Mouse (Mus musculus): ENCODE measurements around the gene Hjurp. TPM values are rescaled to one million over a fixed set of nuclear protein-coding genes. Genes with fewer than 3 reads are reported as not detected.

Hjurp gene
- polyA plus RNA-seq, 1 experiment from 2014 or later, result 135 TPM

GRCm38 (mm10) chr1:88254793-88255465 is 22.5 kb downstream of the Hjurp start:
- no peak for DNase-seq (ENCODE audit: low spot score, missing footprints)
- Histone ChIP-seq H3K27ac (ENCODE audit: low read depth, low read length) (no peak overlapping the region), H3K4me2 (no peak overlapping the region), H3K9me3 (ENCODE audit: control insufficient read depth, low read length) (peaks cover 83% of the 10 kb centered on the region), H3K4me3 (ENCODE audit: low read depth, low read length) (no peak overlapping the region), H3K9ac (ENCODE audit: low read length) (no peak overlapping the region), H3K27me3 (ENCODE audit: control insufficient read depth, insufficient read depth, low read length) (no peaks in the 10 kb centered on the region), H3K36me3 (ENCODE audit: control insufficient read depth, insufficient read depth, low read length) (peaks cover under 1% of the 10 kb centered on the region; the same call in 1 of the 2 replicates), H3K4me1 (ENCODE audit: control insufficient read depth, insufficient read depth, low read length) (no peaks in the 10 kb centered on the region)
- WGBS, result 89% methylated on average over 12 of the region's 12 CpGs
- no peak for ATAC-seq (ENCODE audit: low FRiP score)

- Histone ChIP-seq H3K9ac (ENCODE audit: low read length) (no peak overlapping the region), H3K4me2 (no peak overlapping the region), H3K4me1 (ENCODE audit: control insufficient read depth, insufficient read depth, low read length) (no peaks in the 10 kb centered on the region), H3K9me3 (ENCODE audit: control insufficient read depth, low read length) (peaks cover 94% of the 10 kb centered on the region), H3K36me3 (ENCODE audit: control insufficient read depth, insufficient read depth, low read length) (no peaks in the 10 kb centered on the region), H3K27me3 (ENCODE audit: control insufficient read depth, insufficient read depth, low read length) (no peaks in the 10 kb centered on the region), H3K27ac (ENCODE audit: low read depth, low read length) (no peak overlapping the region), H3K4me3 (ENCODE audit: low read depth, low read length) (no peak overlapping the region)
- DNase-seq (ENCODE audit: low spot score, missing footprints), result no peak
- WGBS, result 72% methylated on average over 6 of the region's 6 CpGs
- ATAC-seq (ENCODE audit: low FRiP score), result no peak
These were observed 23.9 kb downstream of the Hjurp start for GRCm38 (mm10) chr1:88253540-88253939.

- Histone ChIP-seq H3K36me3 (ENCODE audit: control insufficient read depth, insufficient read depth, low read length) (no peaks in the 10 kb centered on the region), H3K27me3 (ENCODE audit: control insufficient read depth, insufficient read depth, low read length) (no peaks in the 10 kb centered on the region), H3K4me1 (ENCODE audit: control insufficient read depth, insufficient read depth, low read length) (no peaks in the 10 kb centered on the region), H3K4me3 (ENCODE audit: low read depth, low read length) (no peak overlapping the region), H3K9ac (ENCODE audit: low read length) (no peak overlapping the region), H3K27ac (ENCODE audit: low read depth, low read length) (no peak overlapping the region), H3K4me2 (no peak overlapping the region), H3K9me3 (ENCODE audit: control insufficient read depth, low read length) (peaks cover 95% of the 10 kb centered on the region)
- no peak for DNase-seq (ENCODE audit: low spot score, missing footprints)
- 75% methylated on average over 8 of the region's 8 CpGs for WGBS
- ATAC-seq (ENCODE audit: low FRiP score), result no peak
These were observed 24.3 kb downstream of the Hjurp start for GRCm38 (mm10) chr1:88253106-88253505.

GRCm38 (mm10) chr1:88250023-88250422 is 27.4 kb downstream of the Hjurp start:
- Histone ChIP-seq H3K4me1 (ENCODE audit: control insufficient read depth, insufficient read depth, low read length) (no peaks in the 10 kb centered on the region), H3K27me3 (ENCODE audit: control insufficient read depth, insufficient read depth, low read length) (no peaks in the 10 kb centered on the region), H3K9me3 (ENCODE audit: control insufficient read depth, low read length) (peaks cover 96% of the 10 kb centered on the region), H3K4me3 (ENCODE audit: low read depth, low read length) (no peak overlapping the region), H3K36me3 (ENCODE audit: control insufficient read depth, insufficient read depth, low read length) (no peaks in the 10 kb centered on the region), H3K27ac (ENCODE audit: low read depth, low read length) (no peak overlapping the region), H3K4me2 (no peak overlapping the region), H3K9ac (ENCODE audit: low read length) (no peak overlapping the region)
- 77% methylated on average over 5 of the region's 5 CpGs for WGBS
- no peak for ATAC-seq (ENCODE audit: low FRiP score)
- DNase-seq (ENCODE audit: low spot score, missing footprints), result no peak

- no peak overlapping the region for H3K4me3 ChIP-seq (ENCODE audit: low read depth, low read length)
- no peak for ATAC-seq (ENCODE audit: low FRiP score)
- no peak overlapping the region for H3K27ac ChIP-seq (ENCODE audit: low read depth, low read length)
- no peak for DNase-seq (ENCODE audit: low spot score, missing footprints)
- 78% methylated on average over 7 of the region's 7 CpGs for WGBS
- H3K9me3 ChIP-seq (ENCODE audit: control insufficient read depth, low read length), result peaks cover 96% of the 10 kb centered on the region
- no peak overlapping the region for H3K9ac ChIP-seq (ENCODE audit: low read length)
- H3K4me2 ChIP-seq, result no peak overlapping the region
- no peaks in the 10 kb centered on the region for H3K4me1 ChIP-seq (ENCODE audit: control insufficient read depth, insufficient read depth, low read length)
- no peaks in the 10 kb centered on the region for H3K36me3 ChIP-seq (ENCODE audit: control insufficient read depth, insufficient read depth, low read length)
- H3K27me3 ChIP-seq (ENCODE audit: control insufficient read depth, insufficient read depth, low read length), result no peaks in the 10 kb centered on the region
These were observed 27.8 kb downstream of the Hjurp start for GRCm38 (mm10) chr1:88249596-88249995.

GRCm38 (mm10) chr1:88248658-88249057 is 28.8 kb downstream of the Hjurp start:
- 72% methylated on average over 4 of the region's 4 CpGs for WGBS
- no peak overlapping the region for H3K4me2 ChIP-seq
- ATAC-seq (ENCODE audit: low FRiP score), result peak; percentile 6; the same call in 1 of the 2 replicates

GRCm38 (mm10) chr1:88247660-88248059 is 29.8 kb downstream of the Hjurp start:
- ATAC-seq (ENCODE audit: low FRiP score) (no peak), DNase-seq (ENCODE audit: low spot score, missing footprints) (no peak)
- Histone ChIP-seq H3K4me3 (ENCODE audit: low read depth, low read length) (no peak overlapping the region), H3K9ac (ENCODE audit: low read length) (no peak overlapping the region), H3K9me3 (ENCODE audit: control insufficient read depth, low read length) (peaks cover 95% of the 10 kb centered on the region), H3K27me3 (ENCODE audit: control insufficient read depth, insufficient read depth, low read length) (no peaks in the 10 kb centered on the region), H3K36me3 (ENCODE audit: control insufficient read depth, insufficient read depth, low read length) (no peaks in the 10 kb centered on the region), H3K4me1 (ENCODE audit: control insufficient read depth, insufficient read depth, low read length) (no peaks in the 10 kb centered on the region), H3K27ac (ENCODE audit: low read depth, low read length) (no peak overlapping the region), H3K4me2 (no peak overlapping the region)
- 53% methylated on average over 2 of the region's 2 CpGs for WGBS

More at GRCm38 (mm10) chr1:88248658-88249057, 28.8 kb downstream of the Hjurp start:
- Histone ChIP-seq H3K4me1 (ENCODE audit: control insufficient read depth, insufficient read depth, low read length) (no peaks in the 10 kb centered on the region), H3K4me3 (ENCODE audit: low read depth, low read length) (no peak overlapping the region), H3K27me3 (ENCODE audit: control insufficient read depth, insufficient read depth, low read length) (no peaks in the 10 kb centered on the region), H3K9ac (ENCODE audit: low read length) (no peak overlapping the region), H3K36me3 (ENCODE audit: control insufficient read depth, insufficient read depth, low read length) (no peaks in the 10 kb centered on the region), H3K9me3 (ENCODE audit: control insufficient read depth, low read length) (peaks cover 96% of the 10 kb centered on the region), H3K27ac (ENCODE audit: low read depth, low read length) (no peak overlapping the region)
- no peak for DNase-seq (ENCODE audit: low spot score, missing footprints)

GRCm38 (mm10) chr1:88246386-88246785 is 31.0 kb downstream of the Hjurp start:
- Histone ChIP-seq H3K9ac (ENCODE audit: low read length) (no peak overlapping the region), H3K36me3 (ENCODE audit: control insufficient read depth, insufficient read depth, low read length) (no peaks in the 10 kb centered on the region), H3K27ac (ENCODE audit: low read depth, low read length) (no peak overlapping the region), H3K27me3 (ENCODE audit: control insufficient read depth, insufficient read depth, low read length) (no peaks in the 10 kb centered on the region), H3K4me3 (ENCODE audit: low read depth, low read length) (no peak overlapping the region), H3K4me1 (ENCODE audit: control insufficient read depth, insufficient read depth, low read length) (no peaks in the 10 kb centered on the region), H3K4me2 (no peak overlapping the region), H3K9me3 (ENCODE audit: control insufficient read depth, low read length) (peaks cover 94% of the 10 kb centered on the region)
- DNase-seq (ENCODE audit: low spot score, missing footprints) (no peak), ATAC-seq (ENCODE audit: low FRiP score) (no peak)
- WGBS, result 50% methylated on average over 6 of the region's 6 CpGs

GRCm38 (mm10) chr1:88245881-88246280 is 31.6 kb downstream of the Hjurp start:
- DNase-seq (ENCODE audit: low spot score, missing footprints), result no peak
- H3K27me3 ChIP-seq (ENCODE audit: control insufficient read depth, insufficient read depth, low read length), result no peaks in the 10 kb centered on the region
- no peak overlapping the region for H3K4me3 ChIP-seq (ENCODE audit: low read depth, low read length)
- WGBS, result 77% methylated on average over 6 of the region's 6 CpGs
- ATAC-seq (ENCODE audit: low FRiP score), result no peak
- H3K9me3 ChIP-seq (ENCODE audit: control insufficient read depth, low read length), result peaks cover 94% of the 10 kb centered on the region
- no peak overlapping the region for H3K9ac ChIP-seq (ENCODE audit: low read length)
- H3K36me3 ChIP-seq (ENCODE audit: control insufficient read depth, insufficient read depth, low read length), result no peaks in the 10 kb centered on the region
- no peaks in the 10 kb centered on the region for H3K4me1 ChIP-seq (ENCODE audit: control insufficient read depth, insufficient read depth, low read length)
- no peak overlapping the region for H3K4me2 ChIP-seq
- no peak overlapping the region for H3K27ac ChIP-seq (ENCODE audit: low read depth, low read length)
